Comparison of ENCODE assay signal across 20 mouse cellular contexts in genomic region chr17:86149726-86150125, GRCm38 (mm10). TPM values are rescaled to one million over a fixed set of nuclear protein-coding genes. Genes with fewer than 3 reads are reported as not detected.
DNase-seq lines count a peak whose midpoint lies in the region; ATAC-seq and TF ChIP-seq lines count a peak whose summit lies in the region.
"Had no signal": no experiment of that assay in that cellular context is flagged by ENCODE, and none has a peak within 500 bp of the region (broad histone marks: within the 10 kb centered on the region; RNA-seq: fewer than 3 reads in every experiment).

No protein-coding gene starts in this region.

- no peak overlapping the region for H3K4me2 ChIP-seq in liver, embryonic 13.5 days
- H3K4me2 ChIP-seq: embryonic facial prominence, embryonic 12.5 days; forebrain, embryonic 15.5 days; heart, embryonic 12.5 days; hindbrain, embryonic 15.5 days had no signal

- H3K27me3 ChIP-seq in ES-Bruce4 (ENCODE audit: control insufficient read depth, insufficient read depth, low read length, poor library complexity, severe bottlenecking), result no peaks in the 10 kb centered on the region
- H3K27me3 ChIP-seq in liver, embryonic 13.5 days, result no peaks in the 10 kb centered on the region
- H3K27me3 ChIP-seq: embryonic facial prominence, embryonic 12.5 days; forebrain, embryonic 15.5 days; heart, embryonic 12.5 days; hindbrain, embryonic 15.5 days had no signal

- peak; percentile 90 for DNase-seq in heart, adult 11 months
- DNase-seq in heart, adult 9 months (ENCODE audit: low spot score in 2 of 2), result no peak
- peak; percentile 57 for DNase-seq in MEL-GATA-1-ER (ENCODE audit: extremely low read depth, low read depth)
- DNase-seq in liver, embryonic 13.5 days, result peak; percentile 27
- no peak for DNase-seq in c-Kit-positive CD71-positive TER-119-positive erythroid progenitor cells, embryonic 14.5 days (ENCODE audit: low spot score)
- no peak for DNase-seq in spleen, adult 18-20 months
- DNase-seq in ovary, postnatal 10 days (ENCODE audit: low spot score), result no peak
- DNase-seq: adrenal gland, postnatal 14 days; cerebellum, adult 2 months; cerebellum, postnatal 10 days; embryo, embryonic 11 days; gastrocnemius, postnatal 10 days; heart, adult 2 months had no signal

- peaks cover 5% of the 10 kb centered on the region; the same call in 1 of the 2 replicates for H3K9me3 ChIP-seq in ES-Bruce4 (replicated peaks; ENCODE audit: control insufficient read depth, insufficient read depth, low read length, poor library complexity, severe bottlenecking)
- no peaks in the 10 kb centered on the region for H3K9me3 ChIP-seq in liver, embryonic 13.5 days (replicated peaks)
- H3K9me3 ChIP-seq: embryonic facial prominence, embryonic 12.5 days; forebrain, embryonic 15.5 days; heart, embryonic 12.5 days; hindbrain, embryonic 15.5 days had no signal

- no peak overlapping the region for H3K9ac ChIP-seq in ES-Bruce4 (ENCODE audit: low read depth, poor library complexity, severe bottlenecking)
- H3K9ac ChIP-seq in liver, embryonic 13.5 days, result no peak overlapping the region
- H3K9ac ChIP-seq: embryonic facial prominence, embryonic 12.5 days; forebrain, embryonic 15.5 days; heart, embryonic 12.5 days; hindbrain, embryonic 15.5 days had no signal

- peak overlapping the region; percentile 66 for H3K27ac ChIP-seq in ES-Bruce4 (ENCODE audit: insufficient read depth, low read length)
- H3K27ac ChIP-seq in liver, embryonic 13.5 days, result no peak overlapping the region
- H3K27ac ChIP-seq: embryonic facial prominence, embryonic 12.5 days; forebrain, embryonic 15.5 days; heart, adult 2 months; hindbrain, embryonic 15.5 days had no signal

- TF ChIP-seq POLR2A in ES-Bruce4 (IDR thresholded peaks at IDR 0.05; ENCODE audit: insufficient read depth, low read length), result no peak

- TF ChIP-seq CTCF in ES-Bruce4 (IDR thresholded peaks at IDR 0.05; ENCODE audit: low read depth, low read length), result no peak

- 73% methylated on average over 1 of the region's 1 CpGs for WGBS in liver, embryonic 13.5 days (ENCODE audit: insufficient replicate concordance)

- H3K36me3 ChIP-seq in ES-Bruce4 (ENCODE audit: control insufficient read depth, insufficient read depth, low read length, poor library complexity, severe bottlenecking), result no peaks in the 10 kb centered on the region
- H3K36me3 ChIP-seq in liver, embryonic 13.5 days, result no peaks in the 10 kb centered on the region
- H3K36me3 ChIP-seq: embryonic facial prominence, embryonic 12.5 days; forebrain, embryonic 15.5 days; heart, embryonic 12.5 days; hindbrain, embryonic 15.5 days had no signal

- ATAC-seq in liver, embryonic 13.5 days (ENCODE audit: low read depth), result no peak
- ATAC-seq: activated CD4-positive, CD25-positive, alpha-beta regulatory T cell, adult 4 months; intestine, embryonic 16.5 days had no signal

- no peak overlapping the region for H3K4me3 ChIP-seq in ES-Bruce4 (ENCODE audit: low read depth, low read length)
- no peak overlapping the region for H3K4me3 ChIP-seq in liver, embryonic 13.5 days (replicated peaks)
- H3K4me3 ChIP-seq: embryonic facial prominence, embryonic 12.5 days; forebrain, embryonic 15.5 days; heart, adult 2 months; heart, embryonic 12.5 days; hindbrain, embryonic 15.5 days had no signal

- no peak for TF ChIP-seq EP300 in ES-Bruce4 (IDR thresholded peaks at IDR 0.05; ENCODE audit: insufficient read depth, low read depth, low read length)

- no peaks in the 10 kb centered on the region for H3K4me1 ChIP-seq in ES-Bruce4 (ENCODE audit: control insufficient read depth, insufficient read depth, low read length)
- peaks cover 15% of the 10 kb centered on the region for H3K4me1 ChIP-seq in liver, embryonic 13.5 days (replicated peaks)
- H3K4me1 ChIP-seq: embryonic facial prominence, embryonic 12.5 days had no signal

RNA-seq across cellular contexts. Expression of gene Srbd1, which starts 4.8 kb away (rescaled TPM):
- polyA plus RNA-seq in ES-Bruce4 (2011; ENCODE audit: insufficient read depth, insufficient read length, low read depth, missing spikeins), result 42.5 and 44.4 TPM in 2 replicates
- polyA plus RNA-seq in liver, embryonic 13.5 days (2015; fragmentation: Nextera tagmentation; extraction: Ambion mirVana), result 9.0 and 12.4 TPM in 2 replicates

RNA-seq across cellular contexts. Expression of gene Prkce, which starts 17.9 kb away (rescaled TPM):
- polyA plus RNA-seq in ES-Bruce4 (2011; ENCODE audit: insufficient read depth, insufficient read length, low read depth, missing spikeins), result 3.3 and 4.3 TPM in 2 replicates
- 0.80 and 0.90 TPM in 2 replicates for polyA plus RNA-seq in liver, embryonic 13.5 days (2015; fragmentation: Nextera tagmentation; extraction: Ambion mirVana)

Comparison
In these comparisons a context has a peak if more than half of its experiments do, and no peak if none do; other contexts are left out.
1. DNase-seq: peak in heart, adult 11 months (single experiment), MEL-GATA-1-ER (single experiment) and liver, embryonic 13.5 days (single experiment); none in heart, adult 9 months (0 of 2), c-Kit-positive CD71-positive TER-119-positive erythroid progenitor cells, embryonic 14.5 days (single experiment), spleen, adult 18-20 months (0 of 2) and ovary, postnatal 10 days (single experiment).